Mouse (Mus musculus): ENCODE data around the gene Ccdc86. TPM values are rescaled to one million over a fixed set of nuclear protein-coding genes. Genes with fewer than 3 reads are reported as not detected.
A peak's percentile ranks its signal among the peaks of the same experiment; 100 is the strongest.

The Ccdc86 gene
- polyA plus RNA-seq (2015; fragmentation: Nextera tagmentation; extraction: Ambion mirVana), result 11.6 and 13.7 TPM in 2 replicates

DNA sequence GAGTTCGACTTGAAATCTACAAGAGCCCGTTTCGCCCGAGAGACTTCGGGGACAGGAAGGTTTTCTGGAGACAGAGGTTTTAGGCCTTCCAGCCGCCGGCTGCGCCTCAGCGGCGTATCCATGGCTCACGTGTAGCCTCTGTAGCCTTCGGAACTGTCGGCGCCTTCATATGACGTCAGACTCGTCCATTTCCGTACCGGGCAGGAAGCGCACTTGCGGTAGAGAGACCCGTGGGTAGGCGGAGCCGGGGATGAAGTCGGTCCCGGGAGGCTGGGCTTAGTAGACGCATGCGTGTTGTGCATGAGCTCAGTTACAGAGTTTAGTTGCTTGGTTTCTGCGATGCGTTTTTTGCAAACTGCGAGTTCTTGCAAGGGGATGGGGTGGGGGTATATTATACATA lies at the start of gene Ccdc86:
Gene Ccdc86, minus strand, starts transcription at position 155 of the 400 bp plus-strand sequence.
- peak within 1 kb of the TSS; percentile 48 for H3K27ac ChIP-seq (replicated peaks)
- peak within 1 kb of the TSS; percentile 75 for H3K9ac ChIP-seq
- peak; percentile 94 for ATAC-seq (ENCODE audit: insufficient read depth)
- peaks cover 14% of the 10 kb centered on the region for H3K36me3 ChIP-seq (replicated peaks)
- peak within 1 kb of the TSS; percentile 94 for H3K4me2 ChIP-seq
- 0% methylated on average over 30 of the region's 30 CpGs for WGBS (ENCODE audit: insufficient replicate concordance)
- H3K27me3 ChIP-seq, result peaks cover 4% of the 10 kb centered on the region; the same call in 1 of the 2 replicates
- H3K9me3 ChIP-seq (replicated peaks), result no peaks in the 10 kb centered on the region
- peak within 1 kb of the TSS; percentile 77 for H3K4me3 ChIP-seq (replicated peaks)
- peaks cover 43% of the 10 kb centered on the region for H3K4me1 ChIP-seq (replicated peaks)

DNA sequence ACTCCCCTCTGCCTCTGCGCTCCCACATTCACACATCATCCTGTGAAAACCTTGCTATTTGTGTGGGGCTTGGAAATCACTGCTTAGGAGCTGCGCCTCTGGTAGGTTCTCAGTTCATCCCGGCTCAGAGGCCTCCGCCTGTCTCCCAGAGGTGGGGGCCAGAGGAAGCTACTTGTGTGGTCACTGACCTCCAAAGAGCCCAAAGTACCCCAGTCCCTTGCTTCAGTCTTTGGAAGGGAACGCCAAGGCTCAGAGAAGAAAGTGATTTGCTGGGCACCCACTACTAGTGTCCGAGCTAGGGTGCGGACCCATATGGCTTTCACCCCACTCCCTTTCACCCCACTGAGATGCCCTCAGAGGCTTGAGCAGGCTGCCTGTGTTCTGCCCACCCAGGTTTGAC lies 44.1 kb upstream of the Ccdc86 start, which contains the start of gene Ms4a15:
Gene Ms4a15, minus strand, starts transcription at position 101 of the 400 bp plus-strand sequence.
- H3K4me3 ChIP-seq (replicated peaks), result no peak within 1 kb of the TSS
- WGBS (ENCODE audit: insufficient replicate concordance), result 72% methylated on average over 7 of the region's 7 CpGs
- ATAC-seq (ENCODE audit: insufficient read depth), result no peak
- H3K9me3 ChIP-seq (replicated peaks), result no peaks in the 10 kb centered on the region
- H3K4me1 ChIP-seq (replicated peaks), result no peaks in the 10 kb centered on the region
- H3K36me3 ChIP-seq (replicated peaks), result no peaks in the 10 kb centered on the region
- H3K4me2 ChIP-seq, result no peak within 1 kb of the TSS
- H3K27me3 ChIP-seq, result no peaks in the 10 kb centered on the region; the same call in 1 of the 2 replicates
- H3K9ac ChIP-seq, result no peak within 1 kb of the TSS
- H3K27ac ChIP-seq (replicated peaks), result no peak within 1 kb of the TSS

DNA sequence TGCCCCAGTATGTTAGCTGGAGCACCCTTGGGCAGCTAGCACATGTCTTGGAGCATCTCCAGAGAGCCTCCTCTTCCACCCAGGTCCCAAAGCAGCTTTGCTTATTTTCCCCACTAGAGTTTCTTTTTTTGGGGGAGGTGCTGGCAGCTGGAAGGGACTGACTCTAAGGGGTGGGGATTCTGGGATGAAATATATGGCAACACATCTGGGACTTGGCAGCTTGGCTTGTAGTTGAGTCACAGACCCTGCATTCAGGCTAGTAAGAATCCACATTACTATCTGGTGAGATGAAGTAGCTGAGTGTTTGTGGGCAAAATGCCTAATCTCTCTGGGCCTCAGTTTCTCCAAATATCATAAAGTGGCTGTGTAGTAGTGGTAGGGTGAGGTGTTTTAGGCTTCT lies 42.8 kb upstream of the Ccdc86 start:
- ATAC-seq (ENCODE audit: insufficient read depth), result no peak
- Histone ChIP-seq H3K36me3 (replicated peaks) (no peaks in the 10 kb centered on the region), H3K4me2 (no peak overlapping the region), H3K4me3 (replicated peaks) (no peak overlapping the region), H3K4me1 (replicated peaks) (no peaks in the 10 kb centered on the region), H3K9ac (no peak overlapping the region), H3K27me3 (no peaks in the 10 kb centered on the region; the same call in 1 of the 2 replicates), H3K9me3 (replicated peaks) (no peaks in the 10 kb centered on the region), H3K27ac (replicated peaks) (no peak overlapping the region)

DNA sequence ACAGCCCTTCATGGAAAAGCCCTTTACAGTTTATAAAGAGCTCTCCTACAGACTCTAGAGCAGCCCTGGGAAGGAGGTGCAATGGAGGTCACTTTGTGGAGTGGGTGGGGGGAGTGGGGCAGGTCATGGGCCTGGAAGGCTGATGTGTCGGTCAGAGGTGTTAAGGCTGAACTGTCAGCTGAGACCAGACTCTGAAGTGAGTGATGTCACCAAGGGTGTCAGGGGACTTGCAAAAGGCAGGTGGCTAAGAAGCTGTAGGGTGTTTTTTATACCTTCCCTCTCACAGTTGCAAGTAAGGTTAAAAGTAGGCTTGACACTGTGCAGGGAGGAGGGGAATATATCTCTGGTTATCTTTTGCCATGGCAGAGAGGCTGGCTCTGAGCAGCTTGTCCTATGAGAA lies 41.7 kb upstream of the Ccdc86 start:
- WGBS (ENCODE audit: insufficient replicate concordance), result 46% methylated on average over 1 of the region's 1 CpGs
- Histone ChIP-seq H3K27ac (replicated peaks) (no peak overlapping the region), H3K36me3 (replicated peaks) (no peaks in the 10 kb centered on the region), H3K4me1 (replicated peaks) (no peaks in the 10 kb centered on the region), H3K27me3 (no peaks in the 10 kb centered on the region; the same call in 1 of the 2 replicates), H3K9me3 (replicated peaks) (no peaks in the 10 kb centered on the region), H3K9ac (no peak overlapping the region), H3K4me2 (no peak overlapping the region), H3K4me3 (replicated peaks) (no peak overlapping the region)
- no peak for ATAC-seq (ENCODE audit: insufficient read depth)

DNA sequence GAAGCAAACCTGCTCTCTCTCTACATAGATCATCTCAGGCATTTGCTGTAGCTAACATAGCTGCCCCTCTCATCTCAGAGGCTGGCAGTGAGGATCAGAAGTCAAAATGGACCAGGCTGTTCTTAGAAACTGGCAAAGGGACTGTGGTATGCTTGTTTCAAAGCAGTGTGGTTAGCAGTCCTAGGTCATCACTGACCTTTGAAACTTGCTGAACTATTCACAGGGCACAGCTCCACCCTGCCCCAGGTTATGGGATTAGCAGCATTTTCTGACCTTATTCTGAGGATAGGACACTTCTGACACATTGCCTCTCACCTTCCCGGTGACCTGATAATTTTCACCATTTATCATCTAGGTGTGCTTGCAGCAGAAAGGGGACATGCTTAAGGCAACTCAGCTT lies 39.5 kb upstream of the Ccdc86 start:
- WGBS (ENCODE audit: insufficient replicate concordance), result 81% methylated on average over 1 of the region's 1 CpGs

DNA sequence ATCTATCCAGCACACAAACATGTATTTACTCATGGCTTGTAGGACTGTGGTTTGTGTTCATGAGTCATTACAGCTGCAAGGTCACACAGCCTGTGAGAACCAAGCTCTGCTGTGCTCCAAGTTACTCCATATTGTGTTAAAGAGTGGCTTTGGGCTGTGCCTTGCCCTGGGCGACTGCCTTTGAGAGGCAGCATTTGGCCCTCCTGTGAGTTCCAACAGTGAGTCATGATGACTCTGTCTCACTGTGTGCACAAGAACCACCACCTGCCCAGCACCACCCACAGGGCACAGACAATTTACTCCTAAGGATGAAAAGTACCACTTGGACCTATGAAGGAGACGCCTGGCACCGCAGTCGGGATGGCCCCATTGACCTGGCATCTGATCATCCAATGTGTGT lies 36.8 kb upstream of the Ccdc86 start:
- H3K4me3 ChIP-seq (replicated peaks), result no peak overlapping the region
- WGBS (ENCODE audit: insufficient replicate concordance), result 58% methylated on average over 4 of the region's 4 CpGs
- no peaks in the 10 kb centered on the region for H3K4me1 ChIP-seq (replicated peaks)
- no peak overlapping the region for H3K9ac ChIP-seq
- no peaks in the 10 kb centered on the region for H3K27me3 ChIP-seq
- H3K27ac ChIP-seq (replicated peaks), result no peak overlapping the region
- ATAC-seq (ENCODE audit: insufficient read depth), result no peak
- no peaks in the 10 kb centered on the region for H3K36me3 ChIP-seq (replicated peaks)
- no peaks in the 10 kb centered on the region for H3K9me3 ChIP-seq (replicated peaks)
- H3K4me2 ChIP-seq, result no peak overlapping the region

More for the DNA sequence above, 39.5 kb upstream of the Ccdc86 start:
- Histone ChIP-seq H3K4me2 (no peak overlapping the region), H3K9ac (no peak overlapping the region), H3K4me1 (replicated peaks) (no peaks in the 10 kb centered on the region), H3K9me3 (replicated peaks) (no peaks in the 10 kb centered on the region), H3K27me3 (no peaks in the 10 kb centered on the region), H3K4me3 (replicated peaks) (no peak overlapping the region), H3K36me3 (replicated peaks) (no peaks in the 10 kb centered on the region), H3K27ac (replicated peaks) (no peak overlapping the region)
- ATAC-seq (ENCODE audit: insufficient read depth), result no peak

DNA sequence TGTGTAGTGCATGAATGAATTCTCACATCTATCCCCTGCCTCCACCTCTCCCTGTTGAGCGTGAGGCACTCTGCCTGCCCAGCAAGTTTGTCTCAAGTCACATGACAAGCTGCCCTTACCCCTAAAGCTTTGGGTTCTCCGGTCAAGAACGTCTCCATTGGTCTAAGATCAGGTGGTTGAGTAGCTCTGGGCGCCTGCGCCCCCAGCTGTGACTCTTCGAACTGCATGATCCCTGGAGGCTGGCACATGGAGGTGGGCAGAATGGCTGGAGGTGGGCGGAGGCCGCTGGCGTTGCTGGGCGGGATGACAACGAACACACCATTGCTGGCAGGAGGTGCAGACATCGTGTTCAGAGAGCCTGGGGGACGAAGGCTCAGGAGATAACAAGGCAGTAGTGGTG lies 35.5 kb upstream of the Ccdc86 start:
- WGBS (ENCODE audit: insufficient replicate concordance), result 62% methylated on average over 13 of the region's 13 CpGs

DNA sequence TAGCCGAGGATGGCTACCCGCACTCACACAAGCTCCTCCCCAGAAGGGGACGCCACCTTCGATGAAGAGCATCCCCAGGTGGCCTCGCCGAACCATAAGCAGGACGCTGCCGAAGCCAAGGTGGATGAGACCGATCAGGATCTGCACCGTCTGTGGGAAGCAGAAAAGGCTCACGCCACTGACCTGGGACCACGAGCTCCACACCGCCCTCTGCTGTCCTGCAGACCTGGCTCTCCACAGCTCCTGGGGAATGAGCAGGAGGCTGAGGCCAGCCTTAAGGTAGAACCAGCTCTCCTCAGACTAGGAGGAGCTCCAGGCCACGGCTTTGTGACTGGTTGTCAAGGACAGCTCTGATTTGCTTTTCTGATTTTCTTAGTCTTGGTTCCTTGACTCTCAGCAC lies 34.1 kb upstream of the Ccdc86 start:
- Histone ChIP-seq H3K4me3 (replicated peaks) (no peak overlapping the region), H3K4me1 (replicated peaks) (peaks cover 7% of the 10 kb centered on the region), H3K27me3 (no peaks in the 10 kb centered on the region), H3K36me3 (replicated peaks) (no peaks in the 10 kb centered on the region), H3K9ac (no peak overlapping the region), H3K9me3 (replicated peaks) (no peaks in the 10 kb centered on the region), H3K4me2 (peak overlapping the region; percentile 27; the same call in 1 of the 2 replicates), H3K27ac (replicated peaks) (no peak overlapping the region)
- WGBS (ENCODE audit: insufficient replicate concordance), result 18% methylated on average over 14 of the region's 14 CpGs
- ATAC-seq (ENCODE audit: insufficient read depth), result no peak

More for the DNA sequence above, 35.5 kb upstream of the Ccdc86 start:
- H3K4me3 ChIP-seq (replicated peaks), result no peak overlapping the region
- H3K4me1 ChIP-seq (replicated peaks), result peaks cover 5% of the 10 kb centered on the region
- no peaks in the 10 kb centered on the region for H3K9me3 ChIP-seq (replicated peaks)
- no peak overlapping the region for H3K27ac ChIP-seq (replicated peaks)
- no peaks in the 10 kb centered on the region for H3K36me3 ChIP-seq (replicated peaks)
- no peaks in the 10 kb centered on the region for H3K27me3 ChIP-seq
- no peak overlapping the region for H3K4me2 ChIP-seq
- no peak overlapping the region for H3K9ac ChIP-seq
- no peak for ATAC-seq (ENCODE audit: insufficient read depth)

DNA sequence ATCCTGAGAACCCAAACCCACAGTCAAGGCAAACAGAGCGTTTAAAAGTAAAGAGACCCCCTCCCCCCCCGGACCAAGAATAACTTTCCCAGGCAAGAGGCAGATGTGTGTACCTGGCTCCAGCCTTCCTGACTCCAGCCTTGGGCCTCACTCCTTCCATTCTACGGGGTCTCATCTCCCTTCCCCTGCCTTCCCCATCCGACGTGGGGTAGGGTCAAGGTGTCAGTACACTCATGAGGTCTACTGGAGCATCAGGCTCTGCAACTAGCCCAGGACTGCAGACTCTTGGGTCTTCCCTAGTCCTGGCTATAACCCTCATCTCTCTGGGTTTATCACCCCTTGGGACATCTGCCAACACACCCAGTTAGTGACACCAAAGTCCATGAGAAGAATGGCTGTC lies 31.1 kb upstream of the Ccdc86 start:
- H3K27me3 ChIP-seq, result no peaks in the 10 kb centered on the region
- H3K9ac ChIP-seq, result no peak overlapping the region
- peak overlapping the region; percentile 27; the same call in 1 of the 2 replicates for H3K4me2 ChIP-seq
- 51% methylated on average over 5 of the region's 5 CpGs for WGBS (ENCODE audit: insufficient replicate concordance)
- no peak overlapping the region for H3K4me3 ChIP-seq (replicated peaks)
- peaks cover 7% of the 10 kb centered on the region for H3K4me1 ChIP-seq (replicated peaks)
- no peaks in the 10 kb centered on the region for H3K9me3 ChIP-seq (replicated peaks)
- no peak for ATAC-seq (ENCODE audit: insufficient read depth)
- H3K27ac ChIP-seq (replicated peaks), result no peak overlapping the region
- no peaks in the 10 kb centered on the region for H3K36me3 ChIP-seq (replicated peaks)

DNA sequence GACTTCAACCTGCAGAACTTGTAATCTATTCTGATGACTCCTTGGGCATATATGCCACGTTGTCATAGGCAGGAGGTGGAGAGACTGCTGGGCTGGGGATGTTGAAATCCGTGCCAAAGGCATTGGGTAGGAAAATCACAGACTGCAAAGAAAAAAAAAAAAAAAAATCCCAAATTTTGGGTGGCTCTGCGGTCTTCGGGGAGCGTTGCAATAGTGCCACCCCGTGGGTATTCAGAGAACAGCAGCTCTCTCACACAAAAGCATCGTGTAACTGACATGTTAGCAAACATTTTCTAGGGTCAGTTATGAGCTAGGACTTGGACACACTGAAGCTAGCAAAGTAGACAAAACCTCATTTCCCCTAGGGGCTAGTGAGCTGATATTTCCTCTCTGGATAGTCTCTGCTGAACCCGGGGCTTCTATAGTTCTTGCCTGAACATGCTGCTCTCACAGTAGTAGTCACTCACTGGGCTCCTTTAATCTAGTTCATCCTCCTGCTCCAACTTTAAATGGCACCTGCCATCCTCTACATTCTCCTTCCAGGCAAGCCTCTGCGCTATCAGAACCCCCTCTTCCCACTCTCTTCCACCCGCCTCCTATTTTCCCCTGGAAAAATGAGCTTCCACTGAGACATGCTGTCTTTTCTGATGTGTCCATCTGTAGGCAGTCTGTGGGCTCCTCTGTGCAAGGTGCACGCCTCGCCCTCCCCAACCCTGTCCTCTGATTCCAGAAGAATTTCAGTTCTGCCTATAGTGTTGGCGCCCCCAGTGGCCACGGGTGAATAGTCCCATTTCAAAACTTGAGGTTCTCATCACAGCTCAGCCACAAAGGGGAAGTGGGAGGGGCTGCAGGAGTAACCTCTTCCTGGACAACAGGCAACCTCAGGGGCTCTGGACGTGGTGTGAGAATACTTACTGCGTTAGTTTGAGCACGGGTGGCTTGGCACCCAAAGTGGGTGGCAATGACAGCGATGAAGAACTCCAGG lies 30.4 kb upstream of the Ccdc86 start:
- Histone ChIP-seq H3K27ac (replicated peaks) (no peak overlapping the region), H3K9ac (no peak overlapping the region), H3K9me3 (replicated peaks) (no peaks in the 10 kb centered on the region), H3K4me3 (replicated peaks) (no peak overlapping the region), H3K4me1 (replicated peaks) (peaks cover 7% of the 10 kb centered on the region), H3K4me2 (peak overlapping the region; percentile 46), H3K36me3 (replicated peaks) (no peaks in the 10 kb centered on the region), H3K27me3 (no peaks in the 10 kb centered on the region)
- ATAC-seq (ENCODE audit: insufficient read depth), result peak; percentile 44
- 6% methylated on average over 18 of the region's 18 CpGs for WGBS (ENCODE audit: insufficient replicate concordance)

DNA sequence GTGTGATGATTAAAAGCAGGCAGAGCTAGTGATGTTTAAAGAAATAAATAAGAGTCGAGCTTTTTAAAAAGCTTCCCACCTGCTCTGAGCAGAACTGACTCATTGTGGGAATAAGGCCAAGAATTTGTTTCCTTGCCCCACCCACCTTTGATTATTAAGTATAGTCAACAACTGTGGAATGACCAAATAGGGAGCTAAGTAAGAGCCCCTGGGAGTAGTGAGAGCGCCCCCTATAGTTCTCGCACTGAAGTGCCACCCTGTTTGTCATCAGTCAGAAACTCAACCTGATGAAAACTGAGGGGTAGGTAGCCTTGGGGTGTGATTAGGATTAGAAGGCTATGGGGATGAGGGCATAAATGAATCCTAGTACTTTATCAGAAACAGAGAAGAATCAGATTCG lies 27.3 kb upstream of the Ccdc86 start:
- Histone ChIP-seq H3K9ac (no peak overlapping the region), H3K27ac (replicated peaks) (no peak overlapping the region), H3K4me2 (no peak overlapping the region), H3K36me3 (replicated peaks) (no peaks in the 10 kb centered on the region), H3K4me1 (replicated peaks) (peaks cover 7% of the 10 kb centered on the region), H3K4me3 (replicated peaks) (no peak overlapping the region), H3K9me3 (replicated peaks) (no peaks in the 10 kb centered on the region), H3K27me3 (no peaks in the 10 kb centered on the region)
- 33% methylated on average over 4 of the region's 4 CpGs for WGBS (ENCODE audit: insufficient replicate concordance)
- ATAC-seq (ENCODE audit: insufficient read depth), result no peak

Data from liver, embryonic 15.5 days (tissue).